Mouse (Mus musculus) stomach, embryonic 14.5 days (tissue): ENCODE measurements around the gene Cpa2. TPM values are rescaled to one million over a fixed set of nuclear protein-coding genes. Genes with fewer than 3 reads are reported as not detected.
A peak's percentile ranks its signal among the peaks of the same experiment; 100 is the strongest.

Experiments used
- ATAC-seq: fragments of 200-750 bp; cut with Nextera tagmentation; 2 replicates; pipeline ENCODE4 v1.8.0; 2017; ENCODE audit warnings: low read depth, moderate TSS enrichment; ENCODE audit not compliant: insufficient number of reproducible peaks, insufficient read depth, low FRiP score
- H3K27ac ChIP-seq: fragments of 300-500 bp; sonication (generic); 2 replicates; pipeline ENCODE4 v1.5.1; 2014; ENCODE audit warnings: mild to moderate bottlenecking, low read length, moderate library complexity, mixed read lengths
- H3K27me3 ChIP-seq: fragments of 300-500 bp; sonication (generic); 2 replicates; pipeline ENCODE4 v1.6.1; 2014; ENCODE audit warnings: low read length, control low read depth, mixed read lengths; ENCODE audit not compliant: control insufficient read depth, insufficient read depth
- H3K36me3 ChIP-seq: fragments of 300-500 bp; sonication (generic); 2 replicates; pipeline ENCODE4 v1.6.1; 2014; ENCODE audit warnings: mild to moderate bottlenecking, control low read depth, low read length, moderate library complexity, mixed read lengths; ENCODE audit not compliant: control insufficient read depth, insufficient read depth
- H3K4me1 ChIP-seq: fragments of 300-500 bp; sonication (generic); 2 replicates; pipeline ENCODE4 v1.6.1; 2014; ENCODE audit warnings: low read length, control low read depth, mixed read lengths; ENCODE audit not compliant: control insufficient read depth, insufficient read depth
- H3K4me2 ChIP-seq: fragments of 300-500 bp; sonication (generic); replicated peaks from 2 replicates; pipeline ENCODE4 v1.6.1; 2014; ENCODE audit warnings: low read depth, low read length, control low read depth
- H3K4me3 ChIP-seq: fragments of 300-500 bp; sonication (generic); 2 replicates; pipeline ENCODE4 v1.5.1; 2014; ENCODE audit warnings: low read depth, low read length, control low read depth
- H3K9ac ChIP-seq: fragments of 300-500 bp; sonication (generic); replicated peaks from 2 replicates; pipeline ENCODE4 v1.6.1; 2014; ENCODE audit warnings: low read depth, mild to moderate bottlenecking, control low read depth, low read length, moderate library complexity, mixed read lengths
- H3K9me3 ChIP-seq: fragments of 300-500 bp; sonication (generic); 2 replicates; pipeline ENCODE4 v1.6.1; 2016; ENCODE audit warnings: low read depth, low read length, control low read depth; ENCODE audit not compliant: control insufficient read depth
- WGBS: fragments of 180-500 bp; shearing (Covaris S2); extraction: QIAGEN DNeasy Blood & Tissue Kit; methylation state at CpG from one replicate; pipeline ENCODE4 v1.1.7; 2014; 5-methylcytosine and 5-hydroxymethylcytosine counted together
- polyA plus RNA-seq: library from polyadenylated mRNA; unstranded; fragments of >200 nt; fragmentation: Nextera tagmentation; extraction: Ambion mirVana; gene quantifications from 2 replicates; pipeline ENCODE4 v1.2.1, GENCODE M21; 2014

Cpa2 gene
- polyA plus RNA-seq, 1 experiment from 2014 or later: 1.4 TPM

DNA sequence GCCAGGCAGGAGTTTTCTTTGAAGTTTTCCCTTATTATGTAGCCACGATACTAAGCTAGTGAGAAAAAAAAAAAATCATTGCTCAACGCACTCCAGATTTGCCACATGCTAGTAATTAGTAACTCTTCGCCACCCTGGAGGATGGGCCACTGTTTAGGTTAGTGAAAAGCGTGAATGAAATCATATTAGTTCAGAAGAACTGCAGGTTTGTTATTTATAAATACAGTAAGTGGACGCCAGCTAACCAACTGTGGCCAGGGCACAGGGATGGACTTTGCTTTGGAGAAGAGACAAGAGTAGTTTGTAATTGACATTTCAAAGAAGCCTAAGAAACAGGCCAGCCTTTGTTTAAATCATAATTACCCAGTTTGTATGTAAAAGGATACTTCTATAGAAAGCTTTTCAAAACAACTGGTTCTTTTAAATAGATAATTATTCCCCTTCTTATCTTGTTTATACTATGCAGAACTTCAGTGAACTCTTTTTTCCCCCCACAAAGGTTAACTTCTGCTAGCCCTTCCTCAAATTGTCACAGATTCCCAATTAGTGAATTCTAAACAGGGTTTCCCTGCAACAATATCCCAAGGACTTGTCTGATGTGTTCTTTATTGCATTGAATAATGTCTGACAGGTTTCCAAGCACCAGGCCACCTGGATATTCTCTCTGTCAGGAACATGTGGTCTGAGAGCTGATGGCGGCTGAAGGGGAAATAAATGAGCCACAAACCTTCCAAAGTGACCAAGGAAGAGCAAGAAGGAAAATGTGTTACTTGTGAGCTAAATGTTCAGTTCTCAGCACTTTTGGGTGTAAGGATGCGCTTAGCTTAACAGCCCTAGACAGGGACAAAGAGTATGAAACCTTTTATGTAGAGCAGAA lies 15.7 kb upstream of the Cpa2 start:
- Histone ChIP-seq H3K27ac (peak overlapping the region; percentile 97), H3K4me1 (peaks cover 11% of the 10 kb centered on the region; the same call in 1 of the 2 replicates), H3K36me3 (no peaks in the 10 kb centered on the region), H3K9ac (no peak overlapping the region), H3K27me3 (no peaks in the 10 kb centered on the region), H3K4me2 (no peak overlapping the region), H3K9me3 (no peaks in the 10 kb centered on the region), H3K4me3 (no peak overlapping the region)
- no peak for ATAC-seq
- 42% methylated on average over 7 of the region's 7 CpGs for WGBS

GRCm38 (mm10) chr6:30526586-30527515 lies 14.5 kb upstream of the Cpa2 start:
- H3K36me3 ChIP-seq: no peaks in the 10 kb centered on the region
- H3K4me1 ChIP-seq: peaks cover 11% of the 10 kb centered on the region; the same call in 1 of the 2 replicates
- H3K4me2 ChIP-seq: no peak overlapping the region; the same call in 1 of the 2 replicates
- no peak overlapping the region for H3K9ac ChIP-seq
- ATAC-seq: no peak; the same call in 1 of the 2 replicates
- H3K4me3 ChIP-seq: no peak overlapping the region
- peak overlapping the region; percentile 97 for H3K27ac ChIP-seq
- no peaks in the 10 kb centered on the region for H3K27me3 ChIP-seq
- WGBS: 17% methylated on average over 19 of the region's 19 CpGs
- no peaks in the 10 kb centered on the region for H3K9me3 ChIP-seq

- no peaks in the 10 kb centered on the region for H3K9me3 ChIP-seq
- no peak overlapping the region for H3K4me2 ChIP-seq
- H3K27ac ChIP-seq: peak overlapping the region; percentile 59; the same call in 1 of the 2 replicates
- no peak overlapping the region for H3K9ac ChIP-seq
- H3K27me3 ChIP-seq: no peaks in the 10 kb centered on the region
- no peak overlapping the region for H3K4me3 ChIP-seq
- no peak for ATAC-seq
- no peaks in the 10 kb centered on the region for H3K36me3 ChIP-seq
- H3K4me1 ChIP-seq: peaks cover 11% of the 10 kb centered on the region; the same call in 1 of the 2 replicates
- WGBS: 54% methylated on average over 6 of the region's 6 CpGs
These were observed 12.6 kb upstream of the Cpa2 start for GRCm38 (mm10) chr6:30528800-30529199.

- no peak overlapping the region for H3K9ac ChIP-seq
- no peak for ATAC-seq
- H3K4me1 ChIP-seq: peaks cover 3% of the 10 kb centered on the region; the same call in 1 of the 2 replicates
- H3K27me3 ChIP-seq: no peaks in the 10 kb centered on the region
- H3K36me3 ChIP-seq: no peaks in the 10 kb centered on the region
- WGBS: 55% methylated on average over 3 of the region's 3 CpGs
- no peak overlapping the region for H3K27ac ChIP-seq
- H3K4me3 ChIP-seq: no peak overlapping the region
- no peaks in the 10 kb centered on the region for H3K9me3 ChIP-seq
- H3K4me2 ChIP-seq: no peak overlapping the region
These were observed 6.0 kb upstream of the Cpa2 start for GRCm38 (mm10) chr6:30535340-30535739.

GRCm38 (mm10) chr6:30538240-30538639 lies 3.1 kb upstream of the Cpa2 start:
- peak; percentile 66; the same call in 1 of the 2 replicates for ATAC-seq
- WGBS: 17% methylated on average over 10 of the region's 10 CpGs
- Histone ChIP-seq H3K4me3 (no peak overlapping the region), H3K27ac (peak overlapping the region; percentile 84), H3K36me3 (no peaks in the 10 kb centered on the region), H3K4me1 (peaks cover 10% of the 10 kb centered on the region), H3K4me2 (no peak overlapping the region), H3K9ac (no peak overlapping the region), H3K9me3 (no peaks in the 10 kb centered on the region), H3K27me3 (no peaks in the 10 kb centered on the region)

- Histone ChIP-seq H3K9me3 (no peaks in the 10 kb centered on the region), H3K4me3 (no peak overlapping the region), H3K27ac (peak overlapping the region; percentile 84), H3K27me3 (no peaks in the 10 kb centered on the region), H3K4me2 (no peak overlapping the region), H3K9ac (no peak overlapping the region), H3K4me1 (peaks cover 10% of the 10 kb centered on the region), H3K36me3 (no peaks in the 10 kb centered on the region)
- ATAC-seq: no peak
- WGBS: 39% methylated on average over 5 of the region's 5 CpGs
These were observed 2.6 kb upstream of the Cpa2 start for GRCm38 (mm10) chr6:30538800-30539199.

DNA sequence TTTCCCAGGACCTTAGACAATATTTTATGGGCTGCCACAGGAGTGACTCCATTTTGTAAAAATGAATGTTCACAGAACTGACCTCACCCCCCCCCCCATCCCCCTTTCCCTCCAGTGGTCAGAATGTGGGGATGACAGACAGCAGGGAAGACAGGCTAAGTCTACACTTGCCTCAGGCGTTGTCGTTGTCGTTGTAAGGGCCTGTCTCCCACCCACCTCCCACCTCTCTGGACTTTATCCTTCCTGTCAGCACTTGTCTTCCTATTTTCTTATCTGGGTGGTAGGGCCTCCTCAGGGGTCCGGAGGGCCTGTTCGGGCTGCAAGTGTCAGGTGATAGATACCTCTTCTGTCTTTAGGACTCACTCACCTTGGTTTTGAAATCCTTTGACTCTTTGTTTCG lies 895 bp downstream of the Cpa2 start:
- WGBS: 51% methylated on average over 6 of the region's 6 CpGs
- Histone ChIP-seq H3K27ac (no peak overlapping the region), H3K9ac (no peak overlapping the region), H3K9me3 (no peaks in the 10 kb centered on the region), H3K4me1 (peaks cover 15% of the 10 kb centered on the region), H3K27me3 (no peaks in the 10 kb centered on the region), H3K36me3 (no peaks in the 10 kb centered on the region), H3K4me3 (no peak overlapping the region), H3K4me2 (no peak overlapping the region)
- no peak for ATAC-seq

- H3K36me3 ChIP-seq: no peaks in the 10 kb centered on the region
- no peaks in the 10 kb centered on the region for H3K9me3 ChIP-seq
- H3K9ac ChIP-seq: no peak overlapping the region
- peaks cover 20% of the 10 kb centered on the region for H3K4me1 ChIP-seq
- no peak overlapping the region for H3K4me3 ChIP-seq
- H3K27ac ChIP-seq: peak overlapping the region; percentile 34; the same call in 1 of the 2 replicates
- no peak for ATAC-seq
- H3K27me3 ChIP-seq: no peaks in the 10 kb centered on the region
- no peak overlapping the region for H3K4me2 ChIP-seq
- 54% methylated on average over 12 of the region's 12 CpGs for WGBS
These were observed 1.7 kb downstream of the Cpa2 start for GRCm38 (mm10) chr6:30543077-30543476.
